Mouse (Mus musculus): ENCODE data around the gene Trio. TPM values are rescaled to one million over a fixed set of nuclear protein-coding genes. Genes with fewer than 3 reads are reported as not detected.

Gene Trio
- total and polyA plus RNA-seq, 2 experiments from 2014 or later: 21.9 to 214 TPM

DNA sequence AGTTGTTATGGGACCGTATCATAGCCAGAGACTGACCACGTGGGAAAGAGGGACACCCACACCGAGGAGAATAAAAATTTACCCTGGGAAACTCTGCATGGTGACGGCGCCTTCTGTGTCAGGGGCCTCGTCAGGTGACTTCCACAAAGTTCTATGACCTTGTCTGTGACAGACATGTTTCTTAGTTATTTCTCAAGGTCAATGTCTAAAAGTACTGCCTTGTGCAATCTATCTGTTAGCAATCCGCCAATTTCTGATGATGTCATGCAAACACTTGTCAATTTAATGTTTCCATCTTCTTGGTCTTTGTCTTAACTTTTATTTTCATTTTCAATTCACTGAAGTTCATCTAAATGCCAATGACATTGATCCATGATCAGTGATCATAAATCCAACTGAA, 157.8 kb downstream of the Trio start:
- ATAC-seq (no peak), DNase-seq (no peak)

DNA sequence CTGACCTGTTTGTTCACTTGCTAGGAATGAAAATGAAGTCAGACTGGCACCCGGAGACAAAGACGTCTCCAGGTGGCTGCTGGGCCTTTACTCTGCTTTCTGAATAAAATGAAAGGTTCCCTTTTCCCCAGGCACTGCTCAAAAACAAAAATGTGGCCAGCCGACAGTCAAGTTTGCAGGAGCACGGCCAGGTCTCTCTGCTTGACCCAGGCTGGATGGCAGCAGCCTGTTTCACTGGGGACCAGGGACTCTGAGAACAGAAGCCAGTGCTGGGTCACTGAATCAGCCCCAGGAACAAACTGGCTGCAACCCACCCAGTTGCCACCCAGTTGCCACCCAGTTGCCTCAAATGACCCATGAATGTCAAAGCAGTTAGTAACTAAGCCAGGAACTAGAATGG, 159.2 kb downstream of the Trio start:
- H3K36me3 ChIP-seq (ENCODE audit: insufficient read depth): peaks cover 41% of the 10 kb centered on the region
- no peaks in the 10 kb centered on the region for H3K27me3 ChIP-seq (ENCODE audit: insufficient read depth, low read length)
- no peaks in the 10 kb centered on the region for H3K4me1 ChIP-seq (ENCODE audit: insufficient read depth)
- no peak for DNase-seq
- no peak for ATAC-seq
- no peak overlapping the region for H3K4me3 ChIP-seq (ENCODE audit: low read depth, low read length)
- 59% methylated on average over 4 of the region's 4 CpGs for WGBS
- no peak overlapping the region for H3K4me2 ChIP-seq (ENCODE audit: low read depth)
- no peaks in the 10 kb centered on the region for H3K9me3 ChIP-seq (ENCODE audit: low read length)
- H3K9ac ChIP-seq: no peak overlapping the region
- 0 out of 2 replicates have a peak overlapping the region, but pooled peaks have one; percentile 15 for H3K27ac ChIP-seq (ENCODE audit: low read depth, low read length)
- TF ChIP-seq CTCF (IDR thresholded peaks at IDR 0.05; ENCODE audit: low read depth): no peak

More for the DNA sequence above, 157.8 kb downstream of the Trio start:
- no peak overlapping the region for H3K4me3 ChIP-seq (ENCODE audit: low read depth, low read length)
- no peak overlapping the region for H3K9ac ChIP-seq
- H3K9me3 ChIP-seq (ENCODE audit: low read length): no peaks in the 10 kb centered on the region
- 94% methylated on average over 7 of the region's 7 CpGs for whole genome bisulfite sequencing
- no peak overlapping the region for H3K4me2 ChIP-seq (ENCODE audit: low read depth)
- H3K36me3 ChIP-seq (ENCODE audit: insufficient read depth): peaks cover 46% of the 10 kb centered on the region
- TF ChIP-seq CTCF (IDR thresholded peaks at IDR 0.05; ENCODE audit: low read depth): no peak
- no peaks in the 10 kb centered on the region for H3K4me1 ChIP-seq (ENCODE audit: insufficient read depth)
- H3K27ac ChIP-seq (ENCODE audit: low read depth, low read length): no peak overlapping the region
- H3K27me3 ChIP-seq (ENCODE audit: insufficient read depth, low read length): no peaks in the 10 kb centered on the region

DNA sequence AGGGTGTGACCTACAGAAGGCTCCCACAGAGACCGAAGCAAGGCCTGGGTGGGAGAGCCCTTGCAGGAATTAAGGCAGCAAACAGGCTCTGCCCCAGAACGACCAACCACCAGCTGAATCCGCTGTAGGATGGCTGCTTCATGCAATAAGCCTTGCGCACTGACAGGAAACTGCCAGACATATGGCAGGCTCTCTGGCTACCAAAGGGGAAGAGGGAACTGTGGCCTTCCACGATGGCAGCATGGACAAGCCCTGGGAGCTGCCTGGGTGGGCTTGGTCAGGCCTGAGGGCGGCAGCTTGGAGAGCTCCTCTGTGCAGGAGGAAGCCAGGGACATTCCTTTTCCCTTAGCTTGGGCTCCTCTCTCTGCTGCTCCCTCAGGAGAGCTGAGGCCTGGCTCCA, 159.6 kb downstream of the Trio start:
- no peak for ATAC-seq
- Histone ChIP-seq H3K9me3 (ENCODE audit: low read length) (no peaks in the 10 kb centered on the region), H3K36me3 (ENCODE audit: insufficient read depth) (peaks cover 39% of the 10 kb centered on the region), H3K4me2 (ENCODE audit: low read depth) (no peak overlapping the region), H3K4me1 (ENCODE audit: insufficient read depth) (no peaks in the 10 kb centered on the region), H3K27ac (ENCODE audit: low read depth, low read length) (0 out of 2 replicates have a peak overlapping the region, but pooled peaks have one; percentile 15), H3K9ac (no peak overlapping the region), H3K4me3 (ENCODE audit: low read depth, low read length) (no peak overlapping the region), H3K27me3 (ENCODE audit: insufficient read depth, low read length) (no peaks in the 10 kb centered on the region)
- no peak for TF ChIP-seq CTCF (IDR thresholded peaks at IDR 0.05; ENCODE audit: low read depth)
- no peak for DNase-seq
- WGBS: 87% methylated on average over 6 of the region's 6 CpGs

DNA sequence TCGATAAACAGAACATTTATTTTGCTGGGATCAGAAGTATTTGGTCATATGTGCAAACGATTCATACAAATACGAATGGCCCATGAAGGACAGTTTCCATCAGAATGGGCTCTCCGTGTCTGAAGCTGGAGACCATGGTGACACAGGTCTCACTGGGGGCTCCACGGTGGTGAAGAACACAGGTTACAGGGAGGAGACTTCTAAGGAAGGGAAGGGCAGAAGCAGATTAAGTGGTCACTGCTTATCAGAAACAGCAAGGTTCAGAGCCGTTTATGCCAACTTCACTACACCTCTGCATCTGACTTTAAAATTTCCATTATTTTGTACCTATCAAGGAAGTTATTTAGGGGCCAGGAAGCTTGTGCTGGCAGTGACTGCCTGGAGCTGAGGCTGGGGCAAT, 161.3 kb downstream of the Trio start:
- Histone ChIP-seq H3K9ac (no peak overlapping the region), H3K9me3 (ENCODE audit: low read length) (no peaks in the 10 kb centered on the region), H3K27ac (ENCODE audit: low read depth, low read length) (no peak overlapping the region), H3K36me3 (ENCODE audit: insufficient read depth) (peaks cover 31% of the 10 kb centered on the region), H3K4me2 (ENCODE audit: low read depth) (no peak overlapping the region), H3K4me1 (ENCODE audit: insufficient read depth) (no peaks in the 10 kb centered on the region), H3K27me3 (ENCODE audit: insufficient read depth, low read length) (no peaks in the 10 kb centered on the region), H3K4me3 (ENCODE audit: low read depth, low read length) (no peak overlapping the region)
- DNase-seq (no peak), ATAC-seq (no peak)
- WGBS: 92% methylated on average over 6 of the region's 6 CpGs
- TF ChIP-seq CTCF (IDR thresholded peaks at IDR 0.05; ENCODE audit: low read depth): no peak

DNA sequence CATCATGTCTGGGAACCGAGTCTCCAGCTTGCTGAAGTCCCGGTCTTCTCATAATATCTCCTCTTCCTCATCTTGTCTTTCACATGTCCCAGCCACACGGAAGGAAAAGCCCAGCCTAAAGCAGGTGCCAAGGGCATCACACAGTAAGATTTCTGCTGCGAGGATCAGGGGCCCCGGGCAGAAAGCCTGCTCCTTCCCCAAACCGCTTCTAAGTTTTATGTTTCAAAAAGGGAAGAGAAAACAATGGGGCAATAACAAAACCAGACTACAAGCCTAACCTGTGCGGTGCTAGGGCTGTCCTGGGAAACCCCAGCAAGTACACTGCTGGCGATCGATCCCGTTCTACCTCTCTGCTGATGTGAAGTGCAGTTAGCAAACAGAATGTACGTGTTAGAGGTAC, 162.7 kb downstream of the Trio start:
- H3K27ac ChIP-seq (ENCODE audit: low read depth, low read length): no peak overlapping the region
- H3K4me3 ChIP-seq (ENCODE audit: low read depth, low read length): no peak overlapping the region
- no peak overlapping the region for H3K9ac ChIP-seq
- no peaks in the 10 kb centered on the region for H3K9me3 ChIP-seq (ENCODE audit: low read length)
- DNase-seq (no peak), ATAC-seq (no peak)
- no peaks in the 10 kb centered on the region for H3K4me1 ChIP-seq (ENCODE audit: insufficient read depth)
- no peak for TF ChIP-seq CTCF (IDR thresholded peaks at IDR 0.05; ENCODE audit: low read depth)
- no peaks in the 10 kb centered on the region for H3K27me3 ChIP-seq (ENCODE audit: insufficient read depth, low read length)
- peaks cover 30% of the 10 kb centered on the region for H3K36me3 ChIP-seq (ENCODE audit: insufficient read depth)
- no peak overlapping the region for H3K4me2 ChIP-seq (ENCODE audit: low read depth)
- WGBS: 92% methylated on average over 11 of the region's 11 CpGs

DNA sequence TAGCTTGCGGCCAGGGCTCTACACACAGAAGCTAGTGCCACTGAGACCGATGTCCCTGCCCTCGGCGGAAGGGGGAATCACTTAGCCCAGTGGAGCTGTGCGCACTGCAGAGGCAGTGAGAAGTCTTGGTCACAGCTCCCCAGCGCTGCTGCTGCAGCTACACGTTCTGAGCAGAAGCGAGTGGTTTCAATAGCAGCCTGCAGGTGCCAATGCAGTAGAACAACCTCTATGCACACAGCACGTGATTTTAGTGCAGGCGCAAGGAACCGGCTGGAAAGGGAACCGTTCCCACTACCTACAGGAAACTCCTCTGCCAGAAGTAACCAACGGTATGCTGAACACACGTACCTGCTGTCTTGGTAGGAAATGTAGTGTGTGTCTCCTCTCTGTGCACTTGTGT, 165.2 kb downstream of the Trio start:
- Histone ChIP-seq H3K4me3 (ENCODE audit: low read depth, low read length) (no peak overlapping the region), H3K4me2 (ENCODE audit: low read depth) (no peak overlapping the region), H3K27me3 (ENCODE audit: insufficient read depth, low read length) (no peaks in the 10 kb centered on the region), H3K4me1 (ENCODE audit: insufficient read depth) (no peaks in the 10 kb centered on the region), H3K9ac (no peak overlapping the region), H3K9me3 (ENCODE audit: low read length) (no peaks in the 10 kb centered on the region), H3K27ac (ENCODE audit: low read depth, low read length) (no peak overlapping the region), H3K36me3 (ENCODE audit: insufficient read depth) (peaks cover 23% of the 10 kb centered on the region)
- ATAC-seq (peak; percentile 4; the same call in 1 of the 2 replicates), DNase-seq (no peak)
- WGBS: 89% methylated on average over 14 of the region's 14 CpGs
- no peak for TF ChIP-seq CTCF (IDR thresholded peaks at IDR 0.05; ENCODE audit: low read depth)

DNA sequence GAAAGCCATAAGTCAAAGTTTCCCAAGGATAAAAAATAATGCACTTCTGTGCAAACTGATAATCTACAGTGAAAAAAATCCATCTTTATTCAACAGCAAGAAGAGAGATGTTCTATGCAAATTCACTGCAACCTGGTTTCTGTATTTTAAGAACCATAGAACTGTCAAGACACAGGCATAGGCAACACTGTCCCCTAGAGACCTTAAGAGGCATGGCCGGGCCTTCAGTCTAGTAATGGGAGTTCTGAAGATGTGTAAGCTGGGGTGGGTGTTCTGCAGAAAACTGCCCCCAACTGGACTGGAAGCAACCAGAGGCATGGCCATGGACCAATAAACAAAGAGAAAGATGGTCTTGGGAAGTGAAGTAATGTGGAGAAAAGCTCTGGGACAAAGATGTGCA, 166.1 kb downstream of the Trio start:
- H3K9me3 ChIP-seq (ENCODE audit: low read length): no peaks in the 10 kb centered on the region
- no peaks in the 10 kb centered on the region for H3K27me3 ChIP-seq (ENCODE audit: insufficient read depth, low read length)
- H3K9ac ChIP-seq: no peak overlapping the region
- peak; percentile 38 for TF ChIP-seq CTCF (IDR thresholded peaks at IDR 0.05; ENCODE audit: low read depth)
- H3K4me1 ChIP-seq (ENCODE audit: insufficient read depth): no peaks in the 10 kb centered on the region
- DNase-seq: no peak
- no peak overlapping the region for H3K4me3 ChIP-seq (ENCODE audit: low read depth, low read length)
- no peak overlapping the region for H3K4me2 ChIP-seq (ENCODE audit: low read depth)
- H3K27ac ChIP-seq (ENCODE audit: low read depth, low read length): no peak overlapping the region
- 88% methylated on average over 1 of the region's 1 CpGs for WGBS
- H3K36me3 ChIP-seq (ENCODE audit: insufficient read depth): peaks cover 21% of the 10 kb centered on the region
- no peak for ATAC-seq

DNA sequence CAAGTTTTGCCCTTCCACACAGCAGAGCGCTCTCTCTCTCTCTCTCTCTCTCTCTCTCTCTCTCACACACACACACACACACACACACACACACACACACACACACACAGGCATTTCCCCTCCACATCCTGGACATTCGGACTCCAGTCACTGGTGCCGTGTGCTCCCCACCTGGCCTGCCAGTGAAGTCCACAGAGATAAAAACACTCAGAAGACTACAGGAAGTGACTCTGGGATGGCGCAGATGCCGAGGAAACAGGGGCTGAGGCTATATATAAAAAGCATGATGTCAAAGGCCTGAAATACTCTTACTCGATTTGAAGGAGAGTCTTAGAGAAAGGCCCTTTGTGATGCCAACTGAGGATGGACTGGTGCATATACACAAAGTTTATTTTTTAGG, 166.5 kb downstream of the Trio start:
- Histone ChIP-seq H3K4me3 (ENCODE audit: low read depth, low read length) (no peak overlapping the region), H3K4me1 (ENCODE audit: insufficient read depth) (no peaks in the 10 kb centered on the region), H3K27ac (ENCODE audit: low read depth, low read length) (no peak overlapping the region), H3K27me3 (ENCODE audit: insufficient read depth, low read length) (no peaks in the 10 kb centered on the region), H3K9ac (no peak overlapping the region), H3K36me3 (ENCODE audit: insufficient read depth) (peaks cover 23% of the 10 kb centered on the region), H3K4me2 (ENCODE audit: low read depth) (no peak overlapping the region), H3K9me3 (ENCODE audit: low read length) (no peaks in the 10 kb centered on the region)
- no peak for DNase-seq
- ATAC-seq: no peak
- TF ChIP-seq CTCF (IDR thresholded peaks at IDR 0.05; ENCODE audit: low read depth): no peak
- WGBS: 84% methylated on average over 6 of the region's 6 CpGs
